Mouse (Mus musculus): ENCODE results near the gene Plg. TPM values are rescaled to one million over a fixed set of nuclear protein-coding genes. Genes with fewer than 3 reads are reported as not detected.

The Plg gene
- not detected for polyA plus RNA-seq (2017; shearing (Covaris generic))

DNA sequence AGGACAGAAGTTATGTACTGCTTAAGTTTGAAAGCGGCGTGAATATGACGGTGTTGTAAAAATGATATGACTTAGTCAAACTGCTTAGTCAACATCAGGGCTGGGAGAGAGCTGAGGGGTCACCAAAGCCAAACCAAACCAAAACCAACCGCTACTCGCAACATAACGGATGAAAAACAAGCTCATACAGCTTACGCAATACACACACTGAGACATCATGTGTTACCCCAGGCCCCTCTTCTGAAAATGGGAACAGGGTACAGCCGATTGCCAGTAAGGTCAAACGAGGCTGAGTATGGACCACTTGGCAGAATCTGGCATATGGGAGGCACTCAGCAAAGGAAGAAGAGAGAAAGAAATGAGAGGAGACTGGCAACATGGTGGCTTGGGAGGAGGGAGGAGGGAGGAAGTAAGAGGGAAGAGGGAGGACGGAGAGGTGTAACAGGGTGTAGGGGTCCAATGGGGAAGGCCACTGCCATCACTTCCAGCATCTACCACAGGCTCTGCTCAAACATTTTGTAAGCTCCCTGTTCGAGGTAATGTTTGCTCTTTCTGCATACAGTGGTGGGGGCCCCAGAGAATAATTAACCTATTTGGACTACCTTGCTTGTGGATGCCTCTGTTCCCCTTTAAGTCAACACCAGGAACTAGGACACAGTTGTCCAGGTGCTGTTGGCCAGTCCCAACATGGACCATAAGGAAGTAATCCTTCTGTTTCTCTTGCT, at the start of gene Plg:
Plg (plus strand) TSS at position 628 of the 725 bp plus-strand sequence.

Other genes with a start within 250 kb of the Plg start
- gene Map3k4, start 59.8 kb upstream of the Plg start, polyA plus RNA-seq (2017; shearing (Covaris generic)) = 16.7 TPM
- gene Slc22a3, start 129.1 kb downstream of the Plg start, polyA plus RNA-seq (2017; shearing (Covaris generic)) = not detected
- 5.0 TPM for gene Slc22a2, start 205.5 kb downstream of the Plg start, polyA plus RNA-seq (2017; shearing (Covaris generic))